Mouse (Mus musculus) cerebellum, adult 2 months (tissue): Measurements from ENCODE around the gene Dpm3. TPM values are rescaled to one million over a fixed set of nuclear protein-coding genes. Genes with fewer than 3 reads are reported as not detected.
"Not testable (repeated sequence)": the region's sequence is repeated elsewhere in the genome, so short reads cannot be mapped to it uniquely, and the experiment has no call there.

Experiments
- DNase-seq, 2 experiments: peaks; one replicate each; pipeline ENCODE4 v3.0.0; 2021
- H3K27ac ChIP-seq: fragments of 200-500 bp; 2 replicates; pipeline ENCODE4 v1.5.1; 2012; ENCODE audit warnings: low read length, control low read depth, inconsistent platforms; ENCODE audit not compliant: insufficient read depth
- H3K27me3 ChIP-seq: fragments of 200-500 bp; 2 replicates; pipeline ENCODE4 v1.6.1; 2012; ENCODE audit warnings: inconsistent platforms, mild to moderate bottlenecking, low read length, moderate library complexity; ENCODE audit not compliant: control insufficient read depth, insufficient read depth
- H3K4me1 ChIP-seq: fragments of 200-500 bp; 2 replicates; pipeline ENCODE4 v1.6.1; 2011; ENCODE audit warnings: low read length; ENCODE audit not compliant: control insufficient read depth, insufficient read depth
- H3K4me3 ChIP-seq: fragments of 200-500 bp; replicated peaks from 2 replicates; pipeline ENCODE3; 2011; ENCODE audit warnings: mild to moderate bottlenecking, low read depth, low read length, control low read depth; ENCODE audit not compliant: insufficient read depth
- CTCF ChIP-seq: fragments of 200-500 bp; IDR thresholded peaks from 2 replicates; pipeline ENCODE4 v1.5.1; 2011; ENCODE audit warnings: low read depth, mild to moderate bottlenecking, control low read depth, low read length, moderate library complexity, borderline replicate concordance; ENCODE audit not compliant: insufficient read depth
- POLR2A ChIP-seq: fragments of 200-500 bp; IDR thresholded peaks from 2 replicates; pipeline ENCODE4 v1.6.1; 2011; ENCODE audit warnings: low read length, control low read depth, borderline replicate concordance; ENCODE audit not compliant: insufficient read depth
- WGBS: fragments of 180-500 bp; shearing (Covaris S2); methylation state at CpG from one replicate; pipeline ENCODE4 v1.1.7; 2018; 5-methylcytosine and 5-hydroxymethylcytosine counted together
- polyA plus RNA-seq: library from polyadenylated mRNA; depleted of rRNA; stranded (reverse); fragments of >200 nt; gene quantifications from 2 replicates; pipeline ENCODE4 v1.2.3, GENCODE M21; 2012; rRNA removed

Gene Dpm3
- 212 and 218 TPM in 2 replicates for polyA plus RNA-seq

GRCm38 (mm10) chr3:89259076-89259475 lies at the start of gene Dpm3:
Gene Dpm3 (plus strand): TSS chr3:89259358.
- no peak for DNase-seq
- Histone ChIP-seq H3K27ac (no peak within 1 kb of the TSS), H3K4me3 (no peak within 1 kb of the TSS), H3K4me1 (no peaks in the 10 kb centered on the region), H3K27me3 (no peaks in the 10 kb centered on the region)
- no peak for TF ChIP-seq CTCF
- TF ChIP-seq POLR2A, result no peak
- 30% methylated on average over 7 of the region's 7 CpGs for WGBS

- DNase-seq, result no peak
- Histone ChIP-seq H3K4me3 (no peak overlapping the region), H3K27ac (no peak overlapping the region), H3K4me1 (no peaks in the 10 kb centered on the region), H3K27me3 (no peaks in the 10 kb centered on the region)
- TF ChIP-seq CTCF, result no peak
- no peak for TF ChIP-seq POLR2A
- WGBS, result 73% methylated on average over 7 of the region's 7 CpGs
Observed at GRCm38 (mm10) chr3:89209731-89210130, 49.4 kb upstream of the Dpm3 start.

- no peak overlapping the region for H3K4me3 ChIP-seq
- TF ChIP-seq POLR2A, result no peak
- no peak for TF ChIP-seq CTCF
- WGBS, result 68% methylated on average over 13 of the region's 13 CpGs
- no peak overlapping the region for H3K27ac ChIP-seq
- H3K27me3 ChIP-seq, result no peaks in the 10 kb centered on the region
- H3K4me1 ChIP-seq, result no peaks in the 10 kb centered on the region
- DNase-seq, result no peak
Observed at GRCm38 (mm10) chr3:89210162-89210561, 49.0 kb upstream of the Dpm3 start.

GRCm38 (mm10) chr3:89210731-89211130 lies 48.4 kb upstream of the Dpm3 start:
- 25% methylated on average over 7 of the region's 7 CpGs for WGBS
- no peak overlapping the region for H3K4me3 ChIP-seq
- H3K27ac ChIP-seq, result no peak overlapping the region
- DNase-seq, result no peak
- TF ChIP-seq CTCF (no peak), POLR2A (no peak)
- H3K27me3 ChIP-seq, result no peaks in the 10 kb centered on the region
- H3K4me1 ChIP-seq, result 0 out of 2 replicates have a peak, but pooled peaks cover 2% of the 10 kb centered on the region

- H3K27ac ChIP-seq, result no peak overlapping the region
- H3K27me3 ChIP-seq, result no peaks in the 10 kb centered on the region
- TF ChIP-seq CTCF, result no peak
- peak; percentile 63; the same call in 1 of the 2 replicates for TF ChIP-seq POLR2A
- H3K4me3 ChIP-seq, result peak overlapping the region; percentile 67
- H3K4me1 ChIP-seq, result 0 out of 2 replicates have a peak, but pooled peaks cover 2% of the 10 kb centered on the region
- DNase-seq, result peak; percentile 88 to 89
- whole genome bisulfite sequencing, result under 1% methylated on average over 69 of the region's 69 CpGs
Observed at GRCm38 (mm10) chr3:89213803-89214530, 45.2 kb upstream of the Dpm3 start.

- no peak for DNase-seq
- Histone ChIP-seq H3K27me3 (no peaks in the 10 kb centered on the region), H3K27ac (no peak within 1 kb of the TSS), H3K4me1 (0 out of 2 replicates have a peak, but pooled peaks cover 2% of the 10 kb centered on the region), H3K4me3 (peak within 1 kb of the TSS; percentile 67)
- WGBS, result 4% methylated on average over 19 of the region's 19 CpGs
- TF ChIP-seq CTCF, result no peak
Observed at GRCm38 (mm10) chr3:89214681-89215411, 44.3 kb upstream of the Dpm3 start, which contains the start of gene Thbs3. Gene Thbs3 (plus strand): TSS chr3:89215180.

- no peak overlapping the region for H3K27ac ChIP-seq
- TF ChIP-seq POLR2A (no peak), CTCF (peak; percentile 92)
Observed at GRCm38 (mm10) chr3:89215853-89216252, 43.3 kb upstream of the Dpm3 start.

GRCm38 (mm10) chr3:89216407-89216806 lies 42.8 kb upstream of the Dpm3 start:
- WGBS, result 65% methylated on average over 7 of the region's 7 CpGs
- not testable (repeated sequence) for H3K27ac ChIP-seq, DNase-seq

More at GRCm38 (mm10) chr3:89215853-89216252, 43.3 kb upstream of the Dpm3 start:
- no peaks in the 10 kb centered on the region for H3K27me3 ChIP-seq
- DNase-seq, result peak; percentile 80 to 86
- H3K4me1 ChIP-seq, result 0 out of 2 replicates have a peak, but pooled peaks cover 2% of the 10 kb centered on the region
- H3K4me3 ChIP-seq, result no peak overlapping the region
- 0% methylated on average over 6 of the region's 6 CpGs for WGBS

More at GRCm38 (mm10) chr3:89216407-89216806, 42.8 kb upstream of the Dpm3 start:
- H3K4me1 ChIP-seq, H3K4me3 ChIP-seq, H3K27me3 ChIP-seq: not testable (repeated sequence)
